Mouse (Mus musculus) splenic B cell, adult 2 months (primary cell): ENCODE data around the gene Pilrb2.

Source experiments
- DNase-seq: peaks from one replicate; pipeline ENCODE4 v3.0.0-alpha.2; 2011; ENCODE audit warnings: low read depth, low spot score
- H3K27me3 ChIP-seq: 2 replicates; pipeline ENCODE4 v1.6.1; 2012; ENCODE audit warnings: mild to moderate bottlenecking, low read length, moderate library complexity, mixed read lengths; ENCODE audit not compliant: control insufficient read depth, poor library complexity, insufficient read depth, severe bottlenecking
- H3K36me3 ChIP-seq: 2 replicates; pipeline ENCODE4 v1.6.1; 2012; ENCODE audit warnings: mild to moderate bottlenecking, low read length, moderate library complexity, mixed read lengths; ENCODE audit not compliant: control insufficient read depth, poor library complexity, insufficient read depth, severe bottlenecking

The Pilrb2 gene

GRCm38 (mm10) chr5:137823455-137824045 is 48.1 kb downstream of the Pilrb2 start:
- H3K27me3 ChIP-seq, result no peaks in the 10 kb centered on the region
- no peaks in the 10 kb centered on the region for H3K36me3 ChIP-seq
- no peak for DNase-seq

- Histone ChIP-seq H3K27me3 (no peaks in the 10 kb centered on the region), H3K36me3 (no peaks in the 10 kb centered on the region)
- DNase-seq, result no peak
Measured at GRCm38 (mm10) chr5:137822602-137823001, 49.0 kb downstream of the Pilrb2 start.

GRCm38 (mm10) chr5:137822126-137822525 is 49.5 kb downstream of the Pilrb2 start:
- no peak for DNase-seq
- no peaks in the 10 kb centered on the region for H3K36me3 ChIP-seq
- H3K27me3 ChIP-seq, result no peaks in the 10 kb centered on the region

GRCm38 (mm10) chr5:137817466-137818222 is 54.0 kb downstream of the Pilrb2 start:
- DNase-seq, result no peak
- Histone ChIP-seq H3K36me3 (no peaks in the 10 kb centered on the region), H3K27me3 (no peaks in the 10 kb centered on the region)
